7 mouse cellular contexts compared by ENCODE assay signal in the genomic region with DNA sequence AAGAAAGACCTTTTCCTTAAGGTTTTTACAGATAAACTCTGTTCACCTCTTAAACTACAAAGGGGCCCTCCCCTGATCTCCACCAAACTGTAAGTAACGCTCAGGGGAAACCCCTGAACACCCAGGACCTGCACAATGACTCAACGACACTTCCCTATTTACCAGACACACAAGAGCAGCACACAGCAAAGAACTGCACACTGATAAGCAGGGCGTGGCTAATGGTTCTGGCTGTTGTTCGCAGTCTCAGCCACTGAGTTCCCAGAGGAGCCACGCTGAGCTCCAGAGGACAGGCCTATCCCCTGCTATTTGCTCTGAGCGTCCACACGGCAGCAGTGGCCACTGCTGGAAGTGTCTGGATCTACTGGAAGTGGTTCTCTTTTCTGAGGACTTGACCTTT.
DNase-seq lines count a peak whose midpoint lies in the region; ATAC-seq and TF ChIP-seq lines count a peak whose summit lies in the region.

No protein-coding gene starts in this region.

- H3K36me3 ChIP-seq in G1E (replicated peaks) = peaks cover 17% of the 10 kb centered on the region
- H3K36me3 ChIP-seq in forebrain, embryonic 14.5 days (ENCODE audit: control insufficient read depth, insufficient read depth, low read length) = no peaks in the 10 kb centered on the region
- no peaks in the 10 kb centered on the region for H3K36me3 ChIP-seq in hindbrain, embryonic 12.5 days
- H3K36me3 ChIP-seq in lung, embryonic 14.5 days (ENCODE audit: insufficient read depth) = no peaks in the 10 kb centered on the region

- peak overlapping the region; percentile 55; the same call in 1 of the 2 replicates for H3K4me3 ChIP-seq in G1E (ENCODE audit: low read depth, low read length)
- H3K4me3 ChIP-seq in forebrain, embryonic 14.5 days (ENCODE audit: low read depth, low read length) = no peak overlapping the region
- H3K4me3 ChIP-seq in hindbrain, embryonic 12.5 days = no peak overlapping the region
- H3K4me3 ChIP-seq in lung, embryonic 14.5 days (ENCODE audit: low read depth, low read length) = no peak overlapping the region

- H3K4me1 ChIP-seq in G1E (ENCODE audit: insufficient read depth, low read depth, low read length) = peaks cover 59% of the 10 kb centered on the region
- H3K4me1 ChIP-seq in forebrain, embryonic 14.5 days (ENCODE audit: control insufficient read depth, insufficient read depth, low read length) = peaks cover 3% of the 10 kb centered on the region; the same call in 1 of the 2 replicates
- H3K4me1 ChIP-seq in hindbrain, embryonic 12.5 days = peaks cover 14% of the 10 kb centered on the region
- H3K4me1 ChIP-seq in lung, embryonic 14.5 days (ENCODE audit: insufficient read depth) = no peaks in the 10 kb centered on the region

- H3K9me3 ChIP-seq in G1E (replicated peaks) = no peaks in the 10 kb centered on the region
- H3K9me3 ChIP-seq in forebrain, embryonic 14.5 days (replicated peaks; ENCODE audit: control insufficient read depth, low read length) = no peaks in the 10 kb centered on the region
- no peaks in the 10 kb centered on the region for H3K9me3 ChIP-seq in hindbrain, embryonic 12.5 days (replicated peaks)
- no peaks in the 10 kb centered on the region for H3K9me3 ChIP-seq in lung, embryonic 14.5 days (ENCODE audit: low read depth, low read length)

- TF ChIP-seq CTCF in G1E (IDR thresholded peaks at IDR 0.05; ENCODE audit: low read depth, low read length) = no peak
- 0 out of 2 replicates have a peak, but pooled peaks have one; percentile 8 for TF ChIP-seq CTCF in lung, embryonic 14.5 days (IDR thresholded peaks at IDR 0.05; ENCODE audit: low read depth)

- WGBS in forebrain, embryonic 14.5 days = 23% methylated on average over 7 of the region's 7 CpGs
- 30% methylated on average over 7 of the region's 7 CpGs for WGBS in hindbrain, embryonic 12.5 days
- 26% methylated on average over 7 of the region's 7 CpGs for WGBS in lung, embryonic 14.5 days

- no peaks in the 10 kb centered on the region for H3K27me3 ChIP-seq in G1E (ENCODE audit: insufficient read depth, low read length)
- no peaks in the 10 kb centered on the region for H3K27me3 ChIP-seq in forebrain, embryonic 14.5 days (replicated peaks; ENCODE audit: control insufficient read depth, insufficient read depth, low read length)
- no peaks in the 10 kb centered on the region for H3K27me3 ChIP-seq in hindbrain, embryonic 12.5 days
- no peaks in the 10 kb centered on the region for H3K27me3 ChIP-seq in lung, embryonic 14.5 days (ENCODE audit: insufficient read depth, low read length)

- ATAC-seq in G1E (ENCODE audit: extremely low read depth, insufficient number of reproducible peaks, low FRiP score, poor library complexity, severe bottlenecking) = peak; percentile 93
- ATAC-seq in forebrain, embryonic 14.5 days = peak; percentile 38
- ATAC-seq in hindbrain, embryonic 12.5 days (ENCODE audit: low FRiP score) = peak; percentile 82
- peak; percentile 61; the same call in 1 of the 2 replicates for ATAC-seq in lung, embryonic 14.5 days (ENCODE audit: insufficient read depth)
- ATAC-seq in neutrophil, adult 5-6 weeks (ENCODE audit: extremely low read depth, insufficient number of reproducible peaks, low FRiP score, poor library complexity, severe bottlenecking) = peak; percentile 93

- no peak overlapping the region for H3K4me2 ChIP-seq in forebrain, embryonic 14.5 days (ENCODE audit: low read length)
- H3K4me2 ChIP-seq in hindbrain, embryonic 12.5 days (replicated peaks) = no peak overlapping the region
- no peak overlapping the region for H3K4me2 ChIP-seq in lung, embryonic 14.5 days

- H3K27ac ChIP-seq in forebrain, embryonic 14.5 days (ENCODE audit: low read depth, low read length) = no peak overlapping the region
- H3K27ac ChIP-seq in hindbrain, embryonic 12.5 days = no peak overlapping the region
- H3K27ac ChIP-seq in lung, embryonic 14.5 days (ENCODE audit: low read depth) = no peak overlapping the region

- no peak overlapping the region for H3K9ac ChIP-seq in forebrain, embryonic 14.5 days (ENCODE audit: low read length)
- no peak overlapping the region for H3K9ac ChIP-seq in hindbrain, embryonic 12.5 days
- no peak overlapping the region for H3K9ac ChIP-seq in lung, embryonic 14.5 days

- peak; percentile 73 for DNase-seq in G1E (ENCODE audit: low spot score)
- DNase-seq in adrenal gland, adult 2 months = peak; percentile 82
- DNase-seq in forebrain, embryonic 14.5 days (ENCODE audit: low spot score) = peak; percentile 32
- DNase-seq in lung, embryonic 14.5 days = peak; percentile 45
- peak; percentile 49 to 63 for DNase-seq in urinary bladder, postnatal 36 days (ENCODE audit: low spot score in 2 of 2)

Comparison
In these comparisons a context has a peak if more than half of its experiments do, and no peak if none do; other contexts are left out.
1. ATAC-seq: peak in every context shown above with its lines; median percentile 93 in G1E; 93 in neutrophil, adult 5-6 weeks; 82 in hindbrain, embryonic 12.5 days; 61 in lung, embryonic 14.5 days; 38 in forebrain, embryonic 14.5 days.
2. DNase-seq: peak in every context shown above with its lines; median percentile 82 in adrenal gland, adult 2 months; 73 in G1E; 56 in urinary bladder, postnatal 36 days; 45 in lung, embryonic 14.5 days; 32 in forebrain, embryonic 14.5 days.